Mouse (Mus musculus) monocyte, adult 2 months (primary cell): ENCODE measurements at regions not wholly inside any gene's neighbourhood (a gene's known extent, or its start where the extent isn't known, plus 50 kb on each side); places are given as distances from the start of the nearest gene placed in this dataset.

Source experiments
- DNase-seq, 2 experiments: peaks; one replicate each; pipeline ENCODE4 v3.0.0; 2022; ENCODE audit warnings: low spot score in 2 of 2, low read depth in 1 of 2

- DNase-seq, result no peak
Observed at GRCm38 (mm10) chr3:131795108-131796005, 230.8 kb downstream of the Papss1 start.

- DNase-seq, result no peak
Observed at GRCm38 (mm10) chr3:131799774-131800173, 235.2 kb downstream of the Papss1 start.

GRCm38 (mm10) chr3:131801551-131801950, 237.0 kb downstream of the Papss1 start:
- no peak for DNase-seq

- no peak for DNase-seq
Observed at GRCm38 (mm10) chr3:131802841-131803240, 238.3 kb downstream of the Papss1 start.

GRCm38 (mm10) chr3:131808127-131808526, 243.6 kb downstream of the Papss1 start:
- no peak for DNase-seq

- DNase-seq, result no peak
Observed at GRCm38 (mm10) chr3:131812968-131813367, 248.4 kb downstream of the Papss1 start.

GRCm38 (mm10) chr3:131818806-131819205, 254.2 kb downstream of the Papss1 start:
- no peak for DNase-seq

- DNase-seq, result no peak
Observed at GRCm38 (mm10) chr3:131857442-131857841, 227.7 kb upstream of the Dkk2 start.

- DNase-seq, result no peak
Observed at GRCm38 (mm10) chr3:131859083-131859482, 226.0 kb upstream of the Dkk2 start.

GRCm38 (mm10) chr3:131865106-131865505, 220.0 kb upstream of the Dkk2 start:
- no peak for DNase-seq

GRCm38 (mm10) chr3:131867266-131867665, 217.8 kb upstream of the Dkk2 start:
- DNase-seq, result no peak

- peak; percentile 2 to 3 for DNase-seq
Observed at GRCm38 (mm10) chr3:131868219-131868964, 216.7 kb upstream of the Dkk2 start.

GRCm38 (mm10) chr3:131869306-131869705, 215.8 kb upstream of the Dkk2 start:
- no peak for DNase-seq

- DNase-seq, result no peak
Observed at GRCm38 (mm10) chr3:131882667-131883066, 202.4 kb upstream of the Dkk2 start.

GRCm38 (mm10) chr3:131886470-131886869, 198.6 kb upstream of the Dkk2 start:
- no peak for DNase-seq

- no peak for DNase-seq
Observed at GRCm38 (mm10) chr3:131886984-131887383, 198.1 kb upstream of the Dkk2 start.

GRCm38 (mm10) chr3:131887670-131888069, 197.4 kb upstream of the Dkk2 start:
- DNase-seq, result no peak

- no peak for DNase-seq
Observed at GRCm38 (mm10) chr3:131891941-131892340, 193.2 kb upstream of the Dkk2 start.

GRCm38 (mm10) chr3:131893061-131893804, 191.9 kb upstream of the Dkk2 start:
- DNase-seq, result no peak

GRCm38 (mm10) chr3:131895057-131895456, 190.0 kb upstream of the Dkk2 start:
- DNase-seq, result no peak

GRCm38 (mm10) chr3:131913534-131913933, 171.6 kb upstream of the Dkk2 start:
- no peak for DNase-seq
